Mouse (Mus musculus) neutrophil, adult 83 days (primary cell): ENCODE results near the gene Tyk2. TPM values are rescaled to one million over a fixed set of nuclear protein-coding genes. Genes with fewer than 3 reads are reported as not detected.

ENCODE experiments used
- total RNA-seq, 2 experiments: library from RNA; stranded (reverse); gene quantifications; one replicate each; pipeline ENCODE4 v1.2.4; 2023

Gene Tyk2
- 10 to 100 TPM; 44.2 to 48.6 TPM for total RNA-seq

GRCm38 (mm10) chr9:21131059-21131956, at the start of gene Tyk2:
Gene Tyk2 (minus strand): TSS chr9:21131243.

GRCm38 (mm10) chr9:21165041-21165951, 34.3 kb upstream of the Tyk2 start, which contains the start of gene Pde4a:
Gene Pde4a (plus strand): TSS chr9:21165714.

GRCm38 (mm10) chr9:21149654-21150419, 18.8 kb upstream of the Tyk2 start, which contains the start of gene Cdc37:
Gene Cdc37 (minus strand): TSS chr9:21149982.

GRCm38 (mm10) chr9:21091707-21092320, 39.2 kb downstream of the Tyk2 start, which contains the start of the genes Gm38431 and Raver1:
Gene Gm38431 (minus strand): TSS chr9:21091997.
Gene Raver1 (minus strand): TSS chr9:21092008.

GRCm38 (mm10) chr9:21073044-21073840, 57.8 kb downstream of the Tyk2 start, which contains the start of the genes Gm49373 and Fdx1l:
Gene Gm49373 (minus strand): TSS chr9:21073096.
Gene Fdx1l (minus strand): TSS chr9:21073614.

GRCm38 (mm10) chr9:21067006-21067684, 63.9 kb downstream of the Tyk2 start, which contains the start of gene Zglp1:
Gene Zglp1 (minus strand): TSS chr9:21067093.

Other genes with a start within 250 kb of the Tyk2 start
- 10 to 100 TPM; 28.5 to 28.9 TPM for gene Ppan, start 243.1 kb downstream of the Tyk2 start, total RNA-seq
- gene Eif3g, start 232.6 kb downstream of the Tyk2 start, total RNA-seq = 10 to 100 TPM; 79.3 to 80.8 TPM
- 100 to 1,000 TPM; 115 to 127 TPM for gene Dnmt1, start 171.4 kb downstream of the Tyk2 start, total RNA-seq
- 10 to 100 TPM in 1 of 2 experiments, 1 to 10 TPM in 1; 9.1 to 14.7 TPM for gene S1pr2, start 154.5 kb downstream of the Tyk2 start, total RNA-seq
- gene Mrpl4, start 128.5 kb downstream of the Tyk2 start, total RNA-seq = 10 to 100 TPM; 39.6 to 43.6 TPM
- 10 to 100 TPM; 16.6 to 17.7 TPM for gene Icam1, start 115.3 kb downstream of the Tyk2 start, total RNA-seq
- 1 to 10 TPM; 5.5 to 7.8 TPM for gene Icam4, start 101.9 kb downstream of the Tyk2 start, total RNA-seq
- under 1 TPM; 0.26 TPM for gene Icam5, start 99.2 kb downstream of the Tyk2 start, total RNA-seq
- not detected for gene Zglp1, start 64.2 kb downstream of the Tyk2 start, total RNA-seq
- under 1 TPM; 0.26 to 0.44 TPM for gene Gm49373, start 58.1 kb downstream of the Tyk2 start, total RNA-seq
- 1 to 10 TPM; 6.6 to 8.3 TPM for gene Fdx1l, start 57.6 kb downstream of the Tyk2 start, total RNA-seq
- gene Gm38431, start 39.2 kb downstream of the Tyk2 start, total RNA-seq = 1 to 10 TPM; 2.1 to 3.0 TPM
- 10 to 100 TPM; 51.8 to 54.5 TPM for gene Raver1, start 39.2 kb downstream of the Tyk2 start, total RNA-seq
- gene Cdc37, start 18.7 kb upstream of the Tyk2 start, total RNA-seq = 10 to 100 TPM; 76.1 to 82.1 TPM
- gene Pde4a, start 34.5 kb upstream of the Tyk2 start, total RNA-seq = 1 to 10 TPM; 5.7 to 7.2 TPM
- gene Keap1, start 108.1 kb upstream of the Tyk2 start, total RNA-seq = 10 to 100 TPM; 25.5 to 28.8 TPM
- 1 to 10 TPM; 2.3 to 3.9 TPM for gene S1pr5, start 117.2 kb upstream of the Tyk2 start, total RNA-seq
- 10 to 100 TPM; 42.2 to 45.0 TPM for gene Atg4d, start 134.1 kb upstream of the Tyk2 start, total RNA-seq
- 10 to 100 TPM; 92.2 to 97.0 TPM for gene Kri1, start 156.7 kb upstream of the Tyk2 start, total RNA-seq
- gene Cdkn2d, start 160.2 kb upstream of the Tyk2 start, total RNA-seq = 100 to 1,000 TPM; 105 to 122 TPM
- gene Ap1m2, start 181.1 kb upstream of the Tyk2 start, total RNA-seq = 1 to 10 TPM; 3.4 to 4.2 TPM
- gene Slc44a2, start 189.5 kb upstream of the Tyk2 start, total RNA-seq = 100 to 1,000 TPM; 130 to 139 TPM
- gene Ilf3, start 236.6 kb upstream of the Tyk2 start, total RNA-seq = 10 to 100 TPM; 33.6 to 41.6 TPM